Mouse (Mus musculus) brain, embryonic 14.5 days (tissue): ENCODE measurements around the gene Gm8126.
"Not testable (repeated sequence)": the region's sequence is repeated elsewhere in the genome, so short reads cannot be mapped to it uniquely, and the experiment has no call there.

Source experiments
- CTCF ChIP-seq: fragments of 200-500 bp; IDR thresholded peaks from 2 replicates; pipeline ENCODE4 v1.5.1; 2012; ENCODE audit warnings: inconsistent platforms, mild to moderate bottlenecking, moderate library complexity, borderline replicate concordance; ENCODE audit not compliant: insufficient read depth, insufficient read length; ENCODE audit errors: extremely low read depth
- POLR2A ChIP-seq: fragments of 200-500 bp; IDR thresholded peaks from 2 replicates; pipeline ENCODE4 v1.6.1; 2012; ENCODE audit warnings: mild to moderate bottlenecking, inconsistent platforms, borderline replicate concordance; ENCODE audit not compliant: poor library complexity, insufficient read depth, insufficient read length, severe bottlenecking; ENCODE audit errors: extremely low read depth

GRCm38 (mm10) chr14:43273161-43273560, 14.7 kb downstream of the Gm8126 start:
- TF ChIP-seq POLR2A, CTCF: not testable (repeated sequence)
